Mouse (Mus musculus) kidney, adult 18-20 months (tissue): Measurements from ENCODE around the gene Icam5.
"Not testable (repeated sequence)": the region's sequence is repeated elsewhere in the genome, so short reads cannot be mapped to it uniquely, and the experiment has no call there.

Source experiments
- DNase-seq: peaks from one replicate; pipeline ENCODE4 v3.0.0; 2021

Icam5 gene

GRCm38 (mm10) chr9:21036161-21036560, 4.3 kb downstream of the Icam5 start:
- no peak for DNase-seq

DNA sequence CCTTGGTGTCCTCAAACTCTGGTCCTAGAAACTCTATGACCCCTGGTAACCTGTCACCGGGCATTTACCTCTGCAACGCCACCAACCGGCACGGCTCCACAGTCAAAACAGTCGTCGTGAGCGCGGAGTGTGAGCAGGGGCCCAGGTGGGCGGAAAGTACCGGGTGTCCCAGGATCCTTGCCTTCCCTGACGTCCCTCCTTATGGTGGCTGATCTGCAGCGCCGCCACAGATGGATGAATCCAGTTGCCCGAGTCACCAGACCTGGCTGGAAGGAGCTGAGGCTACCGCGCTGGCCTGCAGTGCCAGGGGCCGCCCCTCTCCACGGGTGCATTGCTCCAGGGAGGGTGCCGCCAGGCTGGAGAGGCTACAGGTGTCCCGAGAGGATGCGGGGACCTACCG, 4.8 kb downstream of the Icam5 start:
- DNase-seq: no peak

DNA sequence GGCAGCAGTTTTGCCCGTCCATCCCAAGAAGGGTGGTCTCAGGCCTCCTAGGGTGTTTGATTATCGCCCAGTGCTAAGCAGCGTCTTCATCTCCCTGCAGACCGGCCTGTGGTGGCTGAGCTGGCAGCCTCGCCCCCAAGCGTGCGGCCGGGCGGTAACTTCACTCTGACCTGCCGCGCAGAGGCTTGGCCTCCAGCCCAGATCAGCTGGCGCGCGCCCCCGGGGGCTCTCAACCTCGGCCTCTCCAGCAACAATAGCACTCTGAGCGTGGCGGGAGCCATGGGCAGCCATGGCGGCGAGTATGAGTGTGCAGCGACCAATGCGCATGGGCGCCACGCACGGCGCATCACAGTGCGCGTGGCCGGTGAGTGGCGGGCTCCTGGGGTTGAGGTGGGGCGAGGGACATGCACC, 5.6 kb downstream of the Icam5 start:
- peak; percentile 14 for DNase-seq

DNA sequence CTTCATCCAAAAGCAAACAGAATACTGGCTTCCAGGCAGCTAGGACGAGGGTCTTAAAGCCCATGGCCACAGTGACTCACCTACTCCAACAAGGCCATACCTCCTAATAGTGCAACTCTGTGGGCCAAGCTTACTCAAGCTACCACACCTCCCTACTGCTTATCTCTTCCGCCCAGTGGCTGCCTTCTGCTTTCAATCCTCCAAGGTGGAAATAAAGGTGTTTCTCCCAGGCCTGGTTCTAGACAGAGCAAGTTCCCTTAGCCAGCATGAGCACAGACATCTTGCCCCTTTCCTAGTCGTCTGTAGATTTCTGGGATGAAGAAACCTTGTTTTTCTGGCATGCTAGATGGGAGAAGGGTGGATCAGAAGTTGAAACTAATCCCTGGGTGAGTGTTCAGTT, 7.9 kb downstream of the Icam5 start:
- no peak for DNase-seq

DNA sequence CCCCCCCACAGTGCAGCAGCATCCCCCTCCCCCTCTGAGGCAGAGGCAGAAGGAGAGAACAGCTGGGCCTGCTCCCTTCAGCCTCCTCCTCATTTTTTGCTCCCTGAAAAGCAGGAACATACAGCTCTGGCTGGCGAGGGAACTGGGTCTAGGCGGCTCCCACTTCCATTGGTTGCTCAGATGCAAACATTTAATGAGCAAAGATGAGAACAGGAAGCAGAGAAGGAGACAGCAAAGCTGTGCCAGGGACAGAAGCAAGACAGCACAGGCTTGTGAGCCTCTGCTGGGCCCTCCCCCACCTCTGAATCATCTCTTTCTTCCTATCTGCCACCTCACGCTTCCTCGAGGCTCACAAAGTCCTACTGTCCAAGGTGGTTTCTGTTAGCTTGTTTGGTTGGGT, 9.4 kb downstream of the Icam5 start:
- no peak for DNase-seq

- no peak for DNase-seq
Measured at GRCm38 (mm10) chr9:21043563-21043962, 11.7 kb downstream of the Icam5 start.

DNA sequence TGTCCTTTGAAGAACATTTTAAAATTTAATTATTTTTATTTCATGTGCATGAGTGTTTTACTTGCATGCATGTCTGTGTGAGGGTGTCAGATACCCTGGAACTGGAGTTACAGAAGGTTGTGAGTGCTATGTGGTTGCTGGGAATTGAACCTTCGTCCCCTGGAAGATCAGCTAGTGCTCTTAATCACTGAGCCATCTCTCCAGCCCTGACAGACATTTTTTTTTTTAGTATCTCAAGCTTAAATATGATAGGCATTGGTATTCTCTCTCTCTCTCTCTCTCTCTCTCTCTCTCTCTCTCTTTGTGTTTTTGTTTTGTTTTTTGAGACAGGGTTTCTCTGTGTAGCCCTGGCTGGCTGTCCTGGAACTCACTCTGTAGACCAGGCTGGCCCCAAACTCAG, 12.9 kb downstream of the Icam5 start:
- DNase-seq: not testable (repeated sequence)

DNA sequence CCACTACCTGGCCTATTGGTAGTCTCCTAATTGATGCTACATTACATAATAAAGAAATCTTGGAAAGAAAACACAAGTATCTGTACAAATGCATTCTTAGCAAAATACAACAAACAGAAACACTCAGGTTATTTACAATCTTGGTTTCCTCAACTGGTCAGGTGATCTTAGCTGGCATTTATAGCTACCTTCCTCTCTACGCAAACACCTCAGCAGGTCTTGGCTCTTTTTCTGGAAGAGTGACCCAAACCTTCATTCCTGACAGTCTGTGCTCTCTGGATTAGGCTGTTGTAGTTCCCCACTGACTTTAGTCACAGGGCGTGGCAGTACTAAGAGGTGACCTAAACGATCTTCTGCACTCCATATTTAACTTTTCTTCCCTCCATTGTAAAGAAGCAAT, 13.4 kb downstream of the Icam5 start:
- no peak for DNase-seq

DNA sequence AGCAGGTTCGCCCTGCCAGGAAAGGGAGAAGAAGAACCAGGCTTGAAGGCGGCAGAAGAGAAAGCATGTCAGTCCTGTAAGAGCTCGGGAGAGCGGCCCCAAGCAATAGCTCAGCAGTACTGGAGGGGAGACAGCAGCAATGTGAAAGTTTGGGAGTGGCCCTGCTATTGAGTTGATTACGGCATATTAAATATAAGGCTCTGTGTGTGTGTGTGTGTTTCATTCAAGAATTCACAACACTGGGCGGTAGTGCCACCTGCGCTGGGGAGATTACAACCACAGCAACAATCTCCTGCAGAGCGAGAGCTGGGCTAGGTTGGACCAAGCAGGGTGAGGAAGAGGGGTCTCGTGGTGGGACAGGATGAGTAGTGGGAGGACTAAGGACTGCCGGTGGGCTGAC, 19.7 kb downstream of the Icam5 start:
- no peak for DNase-seq

GRCm38 (mm10) chr9:21062928-21063327, 31.1 kb downstream of the Icam5 start:
- DNase-seq: no peak

- no peak for DNase-seq
Measured at GRCm38 (mm10) chr9:21067006-21067684, 35.3 kb downstream of the Icam5 start, which contains the start of gene Zglp1. Gene Zglp1, minus strand, starts transcription at chr9:21067093.

GRCm38 (mm10) chr9:21072641-21073040, 40.8 kb downstream of the Icam5 start:
- DNase-seq: no peak

- DNase-seq: peak; percentile 91
Measured at GRCm38 (mm10) chr9:21073044-21073840, 41.4 kb downstream of the Icam5 start, which contains the start of the genes Gm49373 and Fdx1l. Gene Gm49373, minus strand, starts transcription at chr9:21073096. Gene Fdx1l, minus strand, starts transcription at chr9:21073614.

GRCm38 (mm10) chr9:21074173-21074572, 42.3 kb downstream of the Icam5 start:
- DNase-seq: no peak

- no peak for DNase-seq
Measured at GRCm38 (mm10) chr9:21075625-21076024, 43.8 kb downstream of the Icam5 start.

DNA sequence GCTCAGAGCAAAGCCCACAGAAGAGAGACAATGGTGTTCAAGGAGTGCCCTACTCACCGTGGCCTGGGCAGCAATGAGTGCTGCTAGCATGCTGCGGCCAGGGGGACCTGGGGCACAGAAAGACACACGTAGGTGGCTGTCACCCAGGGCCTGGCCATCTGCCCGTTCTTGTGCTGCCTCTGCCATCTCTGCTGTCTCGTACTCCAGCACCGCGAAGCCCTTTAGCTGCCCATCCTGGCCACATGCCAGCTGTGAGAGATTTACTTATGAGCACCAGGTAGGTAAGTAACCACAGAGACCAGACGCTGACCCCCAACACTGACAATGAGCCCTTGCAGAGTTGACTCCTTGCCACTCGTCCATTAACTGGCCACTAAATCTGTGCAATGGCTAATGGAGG, 49.3 kb downstream of the Icam5 start:
- no peak for DNase-seq

GRCm38 (mm10) chr9:21083324-21083723, 51.5 kb downstream of the Icam5 start:
- no peak for DNase-seq
